ENCODE assay signal across 23 mouse cellular contexts in the genomic region with DNA sequence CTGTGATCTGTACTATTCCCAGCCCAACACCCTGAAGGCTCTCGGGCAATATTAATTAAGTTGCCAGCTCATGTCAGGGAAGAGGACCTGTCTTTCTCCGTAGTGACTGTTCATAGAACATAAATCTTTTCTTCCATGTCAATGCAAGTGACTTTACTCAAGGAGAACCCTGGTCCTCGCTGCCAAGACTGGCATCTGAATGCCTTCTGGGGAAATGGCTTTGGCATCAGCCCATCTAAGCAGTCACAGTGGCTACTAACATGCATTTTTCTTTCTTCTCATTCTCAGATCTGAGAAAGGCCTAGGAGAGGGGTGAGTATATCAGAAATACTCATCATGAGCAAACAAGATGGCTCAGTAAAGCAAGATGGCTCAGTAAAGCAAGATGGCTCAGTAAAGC.
DNase-seq lines count a peak whose midpoint lies in the region; ATAC-seq and TF ChIP-seq lines count a peak whose summit lies in the region.
"Had no signal": no experiment of that assay in that cellular context is flagged by ENCODE, and none has a peak within 500 bp of the region (broad histone marks: within the 10 kb centered on the region; RNA-seq: fewer than 3 reads in every experiment).

No protein-coding gene starts in this region.

- H3K9me3 ChIP-seq in neural tube, embryonic 13.5 days, result no peaks in the 10 kb centered on the region
- no peaks in the 10 kb centered on the region for H3K9me3 ChIP-seq in neural tube, embryonic 15.5 days (replicated peaks)
- H3K9me3 ChIP-seq: heart, embryonic 10.5 days; limb, embryonic 13.5 days; liver, embryonic 12.5 days; midbrain, embryonic 10.5 days had no signal

- intact Hi-C loops in gastrocnemius, postnatal 14 days (cut with DNase I; ENCODE audit: low total_unique reads), result no loop called here

- ATAC-seq in neural tube, embryonic 13.5 days (ENCODE audit: low read depth), result peak; percentile 40; the same call in 1 of the 2 replicates
- ATAC-seq in neural tube, embryonic 15.5 days (ENCODE audit: low FRiP score), result no peak
- ATAC-seq: forebrain, embryonic 14.5 days; hindbrain, embryonic 16.5 days; intestine, postnatal 0 days; liver, embryonic 12.5 days; Patski had no signal

- peak; percentile 72 to 73 for DNase-seq in cerebellum, postnatal 10 days
- DNase-seq in cerebellum, adult 8-10 months, result no peak
- DNase-seq in kidney, adult 2 months, result peak; percentile 62
- DNase-seq in kidney, postnatal 14 days, result no peak
- DNase-seq in adrenal gland, postnatal 36 days, result peak; percentile 56 to 75
- DNase-seq in gastrocnemius, postnatal 14 days, result no peak
- DNase-seq: cerebellum, postnatal 36 days; embryo, embryonic 11 days; layer of hippocampus, postnatal 36 days; lung, adult 18-20 months; lung, postnatal 10 days had no signal

- WGBS in kidney, adult 2 months, result 56% methylated on average over 3 of the region's 3 CpGs
- WGBS in neural tube, embryonic 13.5 days, result 47% methylated on average over 3 of the region's 3 CpGs
- WGBS in neural tube, embryonic 15.5 days, result 35% methylated on average over 3 of the region's 3 CpGs

- no peaks in the 10 kb centered on the region for H3K27me3 ChIP-seq in kidney, adult 2 months (replicated peaks; ENCODE audit: control insufficient read depth, insufficient read depth, low read length)
- no peaks in the 10 kb centered on the region for H3K27me3 ChIP-seq in neural tube, embryonic 13.5 days
- no peaks in the 10 kb centered on the region for H3K27me3 ChIP-seq in neural tube, embryonic 15.5 days (replicated peaks)
- H3K27me3 ChIP-seq: limb, embryonic 13.5 days; liver, embryonic 12.5 days; Patski had no signal

- TF ChIP-seq CTCF in kidney, adult 2 months (conservative IDR thresholded peaks at IDR 0.05; ENCODE audit: insufficient read depth, insufficient read length, low read depth, low read length), result no peak

- H3K36me3 ChIP-seq in kidney, adult 2 months (ENCODE audit: control insufficient read depth, insufficient read depth, low read length), result no peaks in the 10 kb centered on the region
- H3K36me3 ChIP-seq in neural tube, embryonic 13.5 days, result no peaks in the 10 kb centered on the region
- H3K36me3 ChIP-seq in neural tube, embryonic 15.5 days, result no peaks in the 10 kb centered on the region
- H3K36me3 ChIP-seq: heart, embryonic 10.5 days; limb, embryonic 13.5 days; liver, embryonic 12.5 days; midbrain, embryonic 10.5 days had no signal

- H3K4me2 ChIP-seq in neural tube, embryonic 13.5 days, result no peak overlapping the region
- no peak overlapping the region for H3K4me2 ChIP-seq in neural tube, embryonic 15.5 days
- H3K4me2 ChIP-seq: limb, embryonic 13.5 days; liver, embryonic 12.5 days had no signal

- H3K27ac ChIP-seq in kidney, adult 2 months (ENCODE audit: insufficient read depth, low read depth, low read length), result no peak overlapping the region; the same call in 1 of the 2 replicates
- no peak overlapping the region for H3K27ac ChIP-seq in neural tube, embryonic 13.5 days (replicated peaks)
- H3K27ac ChIP-seq in neural tube, embryonic 15.5 days (replicated peaks), result no peak overlapping the region
- H3K27ac ChIP-seq: heart, embryonic 10.5 days; layer of hippocampus, adult 2 months; limb, embryonic 13.5 days; liver, embryonic 12.5 days; midbrain, embryonic 10.5 days; stomach, postnatal 0 days had no signal

- no peak overlapping the region for H3K9ac ChIP-seq in neural tube, embryonic 13.5 days
- H3K9ac ChIP-seq in neural tube, embryonic 15.5 days (replicated peaks), result no peak overlapping the region
- H3K9ac ChIP-seq: limb, embryonic 13.5 days; liver, embryonic 12.5 days had no signal

- no peak overlapping the region for H3K4me3 ChIP-seq in kidney, adult 2 months (ENCODE audit: insufficient read depth, low read depth, low read length)
- H3K4me3 ChIP-seq in neural tube, embryonic 13.5 days, result no peak overlapping the region
- H3K4me3 ChIP-seq in neural tube, embryonic 15.5 days (replicated peaks), result no peak overlapping the region
- H3K4me3 ChIP-seq: heart, embryonic 10.5 days; layer of hippocampus, adult 2 months; limb, embryonic 13.5 days; liver, embryonic 12.5 days; midbrain, embryonic 10.5 days had no signal

- no peak for TF ChIP-seq POLR2A in kidney, adult 2 months (IDR thresholded peaks at IDR 0.05; ENCODE audit: low read depth, low read length)

- H3K4me1 ChIP-seq in kidney, adult 2 months (ENCODE audit: control insufficient read depth, insufficient read depth, low read length), result no peaks in the 10 kb centered on the region; the same call in 1 of the 2 replicates
- H3K4me1 ChIP-seq in neural tube, embryonic 13.5 days (replicated peaks), result peaks cover 17% of the 10 kb centered on the region; the same call in 1 of the 2 replicates
- H3K4me1 ChIP-seq in neural tube, embryonic 15.5 days, result 0 out of 2 replicates have a peak, but pooled peaks cover 9% of the 10 kb centered on the region
- H3K4me1 ChIP-seq: heart, embryonic 10.5 days; limb, embryonic 13.5 days; liver, embryonic 12.5 days had no signal

Comparison
In these comparisons a context has a peak if more than half of its experiments do, and no peak if none do; other contexts are left out.
1. DNase-seq: peak in cerebellum, postnatal 10 days (2 of 2), kidney, adult 2 months (single experiment) and adrenal gland, postnatal 36 days (2 of 2); none in cerebellum, adult 8-10 months (single experiment), kidney, postnatal 14 days (single experiment) and gastrocnemius, postnatal 14 days (single experiment).